Mouse (Mus musculus): ENCODE results near the gene Celf1. TPM values are rescaled to one million over a fixed set of nuclear protein-coding genes. Genes with fewer than 3 reads are reported as not detected.
"Not testable (repeated sequence)": the region's sequence is repeated elsewhere in the genome, so short reads cannot be mapped to it uniquely, and the experiment has no call there.

The Celf1 gene
- polyA plus RNA-seq, 2 experiments: 52.2 to 70.3 TPM

GRCm38 (mm10) chr2:91018061-91018788 is 78.0 kb downstream of the Celf1 start:
- no peak overlapping the region for H3K4me3 ChIP-seq (replicated peaks; ENCODE audit: low read length)
- H3K36me3 ChIP-seq (ENCODE audit: control insufficient read depth, insufficient read depth, low read length): peaks cover 56% of the 10 kb centered on the region
- ATAC-seq (ENCODE audit: low FRiP score, low read depth): no peak
- no peaks in the 10 kb centered on the region for H3K9me3 ChIP-seq (ENCODE audit: control insufficient read depth, low read length)
- H3K27ac ChIP-seq (replicated peaks; ENCODE audit: low read depth, low read length): no peak overlapping the region
- no peak for TF ChIP-seq POLR2A (IDR thresholded peaks at IDR 0.05; ENCODE audit: borderline replicate concordance, extremely low read depth, insufficient read depth, insufficient read length)
- 91% methylated on average over 8 of the region's 8 CpGs for WGBS
- no peaks in the 10 kb centered on the region for H3K27me3 ChIP-seq (ENCODE audit: control insufficient read depth, insufficient read depth, low read length)
- H3K4me2 ChIP-seq (replicated peaks; ENCODE audit: low read depth, low read length, severe bottlenecking): no peak overlapping the region
- no peak for DNase-seq (ENCODE audit: low spot score)
- no peaks in the 10 kb centered on the region for H3K4me1 ChIP-seq (ENCODE audit: control insufficient read depth, insufficient read depth, low read length)
- H3K9ac ChIP-seq (ENCODE audit: low read depth, low read length, severe bottlenecking): no peak overlapping the region

GRCm38 (mm10) chr2:91019911-91020310 is 79.7 kb downstream of the Celf1 start:
- TF ChIP-seq POLR2A (IDR thresholded peaks at IDR 0.05; ENCODE audit: borderline replicate concordance, extremely low read depth, insufficient read depth, insufficient read length): no peak
- Histone ChIP-seq H3K9me3 (ENCODE audit: control insufficient read depth, low read length) (no peaks in the 10 kb centered on the region), H3K27me3 (ENCODE audit: control insufficient read depth, insufficient read depth, low read length) (no peaks in the 10 kb centered on the region), H3K36me3 (ENCODE audit: control insufficient read depth, insufficient read depth, low read length) (peaks cover 39% of the 10 kb centered on the region), H3K27ac (replicated peaks; ENCODE audit: low read depth, low read length) (no peak overlapping the region), H3K4me1 (ENCODE audit: control insufficient read depth, insufficient read depth, low read length) (no peaks in the 10 kb centered on the region), H3K4me3 (replicated peaks; ENCODE audit: low read length) (no peak overlapping the region), H3K9ac (ENCODE audit: low read depth, low read length, severe bottlenecking) (no peak overlapping the region), H3K4me2 (replicated peaks; ENCODE audit: low read depth, low read length, severe bottlenecking) (no peak overlapping the region)
- DNase-seq (ENCODE audit: low spot score): no peak
- no peak for ATAC-seq (ENCODE audit: low FRiP score, low read depth)
- 95% methylated on average over 3 of the region's 3 CpGs for WGBS

- 96% methylated on average over 7 of the region's 7 CpGs for WGBS
- H3K9ac ChIP-seq (ENCODE audit: low read depth, low read length, severe bottlenecking); DNase-seq (ENCODE audit: low spot score); H3K4me3 ChIP-seq (replicated peaks; ENCODE audit: low read length); H3K9me3 ChIP-seq (ENCODE audit: control insufficient read depth, low read length); H3K27me3 ChIP-seq (ENCODE audit: control insufficient read depth, insufficient read depth, low read length); H3K4me2 ChIP-seq (replicated peaks; ENCODE audit: low read depth, low read length, severe bottlenecking); H3K4me1 ChIP-seq (ENCODE audit: control insufficient read depth, insufficient read depth, low read length); ATAC-seq (ENCODE audit: low FRiP score, low read depth); H3K27ac ChIP-seq (replicated peaks; ENCODE audit: low read depth, low read length): not testable (repeated sequence)
- H3K36me3 ChIP-seq (ENCODE audit: control insufficient read depth, insufficient read depth, low read length): peaks cover 24% of the 10 kb centered on the region
These were observed 82.1 kb downstream of the Celf1 start for GRCm38 (mm10) chr2:91022266-91022665.

- H3K9me3 ChIP-seq (ENCODE audit: control insufficient read depth, low read length): no peaks in the 10 kb centered on the region
- 78% methylated on average over 2 of the region's 2 CpGs for WGBS
- H3K27me3 ChIP-seq (ENCODE audit: control insufficient read depth, insufficient read depth, low read length): no peaks in the 10 kb centered on the region
- H3K4me1 ChIP-seq (ENCODE audit: control insufficient read depth, insufficient read depth, low read length): no peaks in the 10 kb centered on the region
- no peak for TF ChIP-seq POLR2A (IDR thresholded peaks at IDR 0.05; ENCODE audit: borderline replicate concordance, extremely low read depth, insufficient read depth, insufficient read length)
- DNase-seq (ENCODE audit: low spot score) (no peak), ATAC-seq (ENCODE audit: low FRiP score, low read depth) (no peak)
- no peak overlapping the region for H3K4me3 ChIP-seq (replicated peaks; ENCODE audit: low read length)
- H3K9ac ChIP-seq (ENCODE audit: low read depth, low read length, severe bottlenecking): no peak overlapping the region
- peaks cover 24% of the 10 kb centered on the region for H3K36me3 ChIP-seq (ENCODE audit: control insufficient read depth, insufficient read depth, low read length)
- no peak overlapping the region for H3K27ac ChIP-seq (replicated peaks; ENCODE audit: low read depth, low read length)
- H3K4me2 ChIP-seq (replicated peaks; ENCODE audit: low read depth, low read length, severe bottlenecking): no peak overlapping the region
These were observed 82.9 kb downstream of the Celf1 start for GRCm38 (mm10) chr2:91023131-91023530.

- Histone ChIP-seq H3K27me3 (ENCODE audit: control insufficient read depth, insufficient read depth, low read length) (no peaks in the 10 kb centered on the region), H3K4me1 (ENCODE audit: control insufficient read depth, insufficient read depth, low read length) (no peaks in the 10 kb centered on the region), H3K4me3 (replicated peaks; ENCODE audit: low read length) (no peak overlapping the region), H3K36me3 (ENCODE audit: control insufficient read depth, insufficient read depth, low read length) (peaks cover 17% of the 10 kb centered on the region), H3K9ac (ENCODE audit: low read depth, low read length, severe bottlenecking) (no peak overlapping the region), H3K4me2 (replicated peaks; ENCODE audit: low read depth, low read length, severe bottlenecking) (no peak overlapping the region), H3K27ac (replicated peaks; ENCODE audit: low read depth, low read length) (no peak overlapping the region), H3K9me3 (ENCODE audit: control insufficient read depth, low read length) (no peaks in the 10 kb centered on the region)
- no peak for TF ChIP-seq POLR2A (IDR thresholded peaks at IDR 0.05; ENCODE audit: borderline replicate concordance, extremely low read depth, insufficient read depth, insufficient read length)
- 100% methylated on average over 1 of the region's 1 CpGs for WGBS
- DNase-seq (ENCODE audit: low spot score) (no peak), ATAC-seq (ENCODE audit: low FRiP score, low read depth) (no peak)
These were observed 83.8 kb downstream of the Celf1 start for GRCm38 (mm10) chr2:91023956-91024355.

Measured in limb, embryonic 14.5 days (tissue).